Mouse (Mus musculus): ENCODE data around the gene Dlgap1. TPM values are rescaled to one million over a fixed set of nuclear protein-coding genes. Genes with fewer than 3 reads are reported as not detected.
A peak's percentile ranks its signal among the peaks of the same experiment; 100 is the strongest.

Dlgap1 gene
- total RNA-seq, 2 experiments from 2014 or later: 0.05 to 0.22 TPM

DNA sequence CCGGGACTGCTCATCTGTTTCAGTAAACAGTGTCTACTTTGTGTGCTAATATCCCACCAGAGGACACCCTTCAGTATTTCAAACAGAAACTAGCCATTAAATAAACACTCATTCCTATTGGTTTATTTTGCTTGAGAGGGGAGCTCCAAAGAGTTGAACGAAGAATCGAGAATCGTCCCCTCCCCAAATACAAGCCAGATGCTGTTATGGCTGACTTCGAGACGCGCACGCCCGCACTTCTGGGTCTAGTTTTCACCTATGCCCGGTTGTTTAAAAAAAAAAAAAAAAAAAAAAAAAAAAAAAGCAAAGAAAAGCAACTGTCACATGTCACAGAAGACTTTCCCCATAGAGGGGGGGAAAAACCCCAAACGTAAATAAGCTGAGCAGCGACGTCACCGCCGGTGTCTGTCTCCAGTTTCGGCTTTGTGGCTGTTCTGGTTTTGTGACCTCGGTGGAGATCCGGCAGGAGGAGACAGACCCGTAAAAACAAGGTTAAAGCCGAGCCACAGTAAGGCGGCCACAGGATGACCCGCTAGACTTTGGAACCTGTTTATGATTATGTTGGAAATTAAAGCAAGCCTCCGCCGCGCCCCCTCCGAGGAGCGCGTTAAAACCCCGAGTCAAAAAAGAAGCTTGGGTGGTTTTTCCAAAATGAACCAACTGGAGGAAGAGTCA, 883.3 kb downstream of the Dlgap1 start:
- intact Hi-C loops (cut with DNase I): loop anchor here (5.0 kb wide), 1 partner anchor 95 kb away; no protein-coding TSS in a partner anchor
- Histone ChIP-seq H3K27ac (peak overlapping the region; percentile 90), H3K4me3 (peak overlapping the region; percentile 94)
- no peak for TF ChIP-seq CTCF (IDR thresholded peaks at IDR 0.05)
- DNase-seq: peak; percentile 71

DNA sequence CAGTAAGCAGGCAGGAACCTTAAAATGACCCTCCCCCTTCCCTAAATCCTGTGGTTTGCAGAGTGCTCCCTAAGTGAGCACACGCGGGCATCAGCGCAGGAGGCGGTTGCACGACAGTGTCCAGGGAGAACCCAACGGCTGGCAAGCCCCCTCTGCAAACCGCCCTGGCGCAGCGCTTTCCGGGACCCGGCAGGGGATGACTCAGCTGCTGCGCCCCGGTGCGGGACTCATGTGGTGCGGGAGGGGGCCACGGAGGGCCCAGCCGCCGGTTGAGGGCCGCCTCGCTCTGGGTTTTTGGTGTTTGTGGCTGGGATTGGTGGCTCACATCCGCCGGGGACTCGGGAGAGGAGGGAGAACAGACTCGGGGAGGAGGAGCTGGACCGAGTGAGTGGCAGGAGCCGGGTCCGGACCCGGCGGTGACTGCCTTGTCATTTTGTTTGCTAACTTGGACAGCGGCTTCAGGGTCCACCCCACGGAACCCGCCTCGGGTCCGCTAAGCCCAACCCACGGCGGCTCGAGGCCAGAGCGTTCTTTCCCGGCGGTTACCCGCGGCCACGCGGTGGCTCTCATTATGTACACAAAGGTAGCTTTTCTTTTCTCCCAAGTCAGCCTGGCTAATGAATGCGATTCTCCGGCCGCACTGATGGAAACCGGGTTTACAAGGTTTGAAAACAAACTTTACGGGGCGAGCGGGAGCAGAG, 884.0 kb downstream of the Dlgap1 start:
- peak; percentile 92 for DNase-seq
- intact Hi-C loops (cut with DNase I): loop anchor here (5.0 kb wide), 1 partner anchor 96 kb away; no protein-coding TSS in a partner anchor
- Histone ChIP-seq H3K27ac (peak overlapping the region; percentile 90), H3K4me3 (peak overlapping the region; percentile 94)
- no peak for TF ChIP-seq CTCF (IDR thresholded peaks at IDR 0.05)

DNA sequence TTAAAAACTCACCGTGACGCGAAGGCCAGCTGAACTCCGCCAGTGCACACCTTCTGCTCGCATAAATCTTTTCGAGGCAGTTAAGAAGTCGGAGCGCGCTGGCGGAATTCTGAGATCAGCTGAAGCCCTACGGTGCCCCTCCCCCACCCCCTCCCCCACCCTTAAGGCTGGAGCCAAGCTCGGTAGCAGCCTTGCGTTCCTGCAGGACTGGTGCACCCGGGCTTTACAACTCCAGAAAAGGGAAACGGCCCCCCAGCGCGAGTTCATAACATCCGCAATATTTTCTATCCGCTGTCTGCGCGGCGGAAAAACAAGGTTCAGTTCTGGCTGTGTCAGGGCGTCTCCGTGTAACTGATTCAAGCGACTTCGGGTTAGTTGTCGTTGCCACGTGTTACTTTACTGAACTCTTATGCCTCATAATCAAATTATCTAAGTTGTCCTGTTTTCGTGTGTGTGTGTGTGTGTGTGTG, 884.6 kb downstream of the Dlgap1 start, which contains the start of gene Tgif1:
Tgif1 (minus strand) TSS at position 111 of the 470 bp plus-strand sequence.
- intact Hi-C loops (cut with DNase I): loop anchor here (5.0 kb wide), 1 partner anchor 96 kb away; no protein-coding TSS in a partner anchor
- TF ChIP-seq CTCF (IDR thresholded peaks at IDR 0.05): no peak
- H3K4me3 ChIP-seq: peak within 1 kb of the TSS; percentile 94
- peak within 1 kb of the TSS; percentile 90 for H3K27ac ChIP-seq
- DNase-seq: peak; percentile 79

DNA sequence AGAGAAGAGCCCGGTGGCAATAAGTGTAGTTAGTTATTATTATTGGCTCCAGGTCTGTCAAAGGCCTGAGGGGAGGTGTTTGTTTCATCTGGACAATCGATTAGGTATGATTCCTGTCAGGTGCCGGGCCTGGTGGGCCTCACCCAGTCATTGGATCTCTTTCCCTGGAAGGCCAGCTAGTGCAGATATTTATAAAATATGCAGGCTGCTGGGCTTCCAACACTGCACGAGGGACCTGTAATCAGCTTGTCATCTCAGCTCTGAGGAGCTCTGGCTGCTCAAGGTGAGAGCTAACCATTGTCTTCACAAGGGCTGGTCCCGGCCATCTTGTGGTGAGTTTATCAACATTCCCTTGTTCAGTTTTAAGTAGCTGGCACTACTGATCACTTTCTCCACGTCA, 885.1 kb downstream of the Dlgap1 start:
- Histone ChIP-seq H3K27ac (peak overlapping the region; percentile 90), H3K4me3 (peak overlapping the region; percentile 94)
- peak; percentile 31 for DNase-seq
- TF ChIP-seq CTCF (IDR thresholded peaks at IDR 0.05): no peak
- intact Hi-C loops (cut with DNase I): loop anchor here (5.0 kb wide), 1 partner anchor 97 kb away; no protein-coding TSS in a partner anchor

DNA sequence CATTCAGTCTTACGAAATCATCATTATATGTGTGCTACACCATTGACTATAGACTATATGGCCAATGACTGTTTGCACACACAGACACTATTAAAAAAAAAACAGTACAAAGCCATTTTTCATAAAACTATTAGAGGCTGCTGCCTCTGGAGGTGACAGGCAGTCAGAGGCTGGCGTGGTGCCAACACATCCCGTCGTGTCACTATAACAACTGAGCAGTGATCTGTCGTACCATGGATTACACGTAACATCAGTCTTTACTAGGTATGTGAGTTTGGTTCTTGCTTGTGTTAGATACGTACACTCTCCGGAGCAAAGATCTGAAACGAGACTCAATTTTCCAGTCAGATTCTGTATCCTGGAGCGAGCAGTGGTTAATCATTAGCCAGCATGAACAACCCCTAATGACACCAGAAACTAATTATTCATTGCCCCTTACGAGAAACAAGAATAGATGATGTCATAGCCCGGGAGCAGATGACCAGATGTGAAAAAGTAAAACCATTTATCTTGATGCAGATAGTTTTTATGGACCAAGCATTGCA, 888.1 kb downstream of the Dlgap1 start:
- intact Hi-C loops (cut with DNase I): no loop called here
- no peak overlapping the region for H3K4me3 ChIP-seq
- no peak for TF ChIP-seq CTCF (IDR thresholded peaks at IDR 0.05)
- H3K27ac ChIP-seq: no peak overlapping the region
- peak; percentile 37 for DNase-seq

DNA sequence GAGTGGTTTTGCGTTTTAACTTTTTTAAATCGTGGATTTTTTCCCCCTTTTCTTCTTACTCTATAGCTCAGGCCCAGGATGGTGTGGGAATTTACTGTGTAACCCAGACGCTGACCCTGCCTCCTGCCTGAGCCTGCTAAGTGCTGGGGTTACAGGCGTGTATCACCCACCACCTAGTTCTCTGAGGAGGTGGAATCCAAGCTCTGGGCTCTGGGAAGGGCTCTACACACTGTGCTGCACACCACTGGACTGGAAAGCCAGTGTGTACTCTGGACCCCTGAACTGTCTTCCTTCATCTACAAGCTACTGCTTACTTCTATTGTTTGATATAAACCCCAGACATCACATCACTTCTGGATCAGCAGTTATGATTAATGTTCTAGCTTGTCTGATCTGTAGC, 889.9 kb downstream of the Dlgap1 start:
- Histone ChIP-seq H3K27ac (no peak overlapping the region), H3K4me3 (no peak overlapping the region)
- no peak for TF ChIP-seq CTCF (IDR thresholded peaks at IDR 0.05)
- no peak for DNase-seq
- intact Hi-C loops (cut with DNase I): no loop called here

DNA sequence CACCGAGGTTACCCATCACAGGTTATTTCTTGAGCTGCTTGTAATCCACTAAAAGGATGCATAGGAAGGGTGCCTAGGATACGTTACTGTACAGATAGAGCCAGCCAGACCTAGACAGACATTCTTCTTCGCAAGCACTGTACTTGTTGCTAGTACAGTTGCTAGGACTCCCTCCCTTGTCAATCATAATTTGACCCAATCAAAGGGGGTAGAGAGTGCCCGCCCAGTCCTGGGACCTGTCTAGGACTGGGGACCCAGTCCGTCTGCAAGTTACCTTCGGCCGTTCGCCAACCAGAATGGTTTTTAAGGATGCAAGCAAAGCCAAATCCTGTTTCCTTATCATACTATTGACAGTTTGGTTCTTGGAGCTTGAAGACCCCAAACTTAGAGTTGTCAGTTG, 895.2 kb downstream of the Dlgap1 start:
- DNase-seq: no peak
- intact Hi-C loops (cut with DNase I): no loop called here
- no peak overlapping the region for H3K27ac ChIP-seq
- H3K4me3 ChIP-seq: no peak overlapping the region
- TF ChIP-seq CTCF (IDR thresholded peaks at IDR 0.05): no peak

DNA sequence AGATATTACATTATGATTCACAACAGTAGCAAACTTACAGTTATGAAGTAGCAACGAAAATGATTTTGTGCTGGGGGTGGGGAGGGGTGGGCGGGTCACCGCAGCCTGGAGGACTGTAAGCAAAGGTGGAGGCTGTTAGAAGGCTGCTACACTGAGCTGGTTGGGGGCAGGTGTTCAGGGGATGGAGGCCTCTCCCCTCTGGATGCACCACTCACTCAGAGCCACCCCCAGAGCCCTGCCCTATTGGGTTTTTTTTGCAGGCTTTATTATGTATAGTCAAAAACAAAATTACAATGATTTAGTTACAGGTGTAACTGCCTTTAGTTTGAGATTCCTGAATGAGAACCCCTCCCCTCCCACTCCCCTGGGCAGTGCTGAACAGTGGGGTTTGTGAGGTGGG, 895.8 kb downstream of the Dlgap1 start:
- Histone ChIP-seq H3K4me3 (no peak overlapping the region), H3K27ac (no peak overlapping the region)
- no peak for DNase-seq
- no peak for TF ChIP-seq CTCF (IDR thresholded peaks at IDR 0.05)
- intact Hi-C loops (cut with DNase I): no loop called here

DNA sequence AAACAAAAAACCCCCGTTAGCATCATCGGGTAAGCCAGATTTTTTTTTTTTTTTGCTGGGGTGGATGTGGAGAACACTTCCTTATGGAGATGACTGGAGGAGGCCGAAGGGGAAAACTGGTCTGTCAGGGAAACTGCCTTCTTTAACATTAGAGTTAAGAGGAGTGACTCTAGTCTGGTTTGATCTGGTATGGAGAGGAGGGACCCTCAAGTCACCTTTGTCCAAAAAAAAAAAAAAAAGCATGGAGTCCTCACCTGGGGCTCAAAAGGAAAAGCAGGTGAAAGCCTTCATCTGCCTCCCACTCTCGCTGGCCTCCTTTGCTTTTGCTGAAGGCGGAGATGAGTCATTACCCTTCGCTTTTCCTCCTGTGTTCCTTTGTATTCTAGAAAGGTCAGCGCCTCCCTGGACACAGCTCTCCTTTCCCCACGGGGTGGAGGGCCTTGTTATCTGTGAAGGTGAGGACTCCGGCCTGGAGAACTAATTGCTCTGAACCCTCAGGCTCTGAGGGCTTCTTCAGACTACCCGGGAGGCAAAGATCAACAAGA, 896.3 kb downstream of the Dlgap1 start:
- H3K27ac ChIP-seq: no peak overlapping the region

DNA sequence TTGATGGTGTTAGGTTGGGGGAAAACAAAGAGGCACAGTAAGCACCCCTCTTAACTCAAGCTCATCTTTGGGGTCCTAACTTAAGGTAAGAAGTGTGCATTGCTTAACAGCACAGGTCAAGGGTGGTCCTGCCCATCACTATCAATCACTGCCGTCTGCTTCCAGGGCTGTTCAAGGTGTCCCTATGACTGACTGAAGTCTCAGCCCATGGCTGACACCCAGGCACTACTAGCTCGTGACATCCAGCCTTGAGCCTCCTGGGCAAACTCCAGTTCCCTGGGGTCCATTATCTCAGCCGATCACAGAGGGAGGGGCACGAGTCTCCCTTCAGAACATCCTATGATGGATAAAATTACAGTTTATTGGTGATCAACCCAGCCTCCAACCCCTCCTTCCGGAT, 897.2 kb downstream of the Dlgap1 start:
- Histone ChIP-seq H3K4me3 (no peak overlapping the region), H3K27ac (no peak overlapping the region)
- no peak for TF ChIP-seq CTCF (IDR thresholded peaks at IDR 0.05)
- intact Hi-C loops (cut with DNase I): no loop called here
- no peak for DNase-seq

More for the DNA sequence above, 896.3 kb downstream of the Dlgap1 start:
- no peak for DNase-seq
- intact Hi-C loops (cut with DNase I): no loop called here
- no peak for TF ChIP-seq CTCF (IDR thresholded peaks at IDR 0.05)
- H3K4me3 ChIP-seq: no peak overlapping the region

DNA sequence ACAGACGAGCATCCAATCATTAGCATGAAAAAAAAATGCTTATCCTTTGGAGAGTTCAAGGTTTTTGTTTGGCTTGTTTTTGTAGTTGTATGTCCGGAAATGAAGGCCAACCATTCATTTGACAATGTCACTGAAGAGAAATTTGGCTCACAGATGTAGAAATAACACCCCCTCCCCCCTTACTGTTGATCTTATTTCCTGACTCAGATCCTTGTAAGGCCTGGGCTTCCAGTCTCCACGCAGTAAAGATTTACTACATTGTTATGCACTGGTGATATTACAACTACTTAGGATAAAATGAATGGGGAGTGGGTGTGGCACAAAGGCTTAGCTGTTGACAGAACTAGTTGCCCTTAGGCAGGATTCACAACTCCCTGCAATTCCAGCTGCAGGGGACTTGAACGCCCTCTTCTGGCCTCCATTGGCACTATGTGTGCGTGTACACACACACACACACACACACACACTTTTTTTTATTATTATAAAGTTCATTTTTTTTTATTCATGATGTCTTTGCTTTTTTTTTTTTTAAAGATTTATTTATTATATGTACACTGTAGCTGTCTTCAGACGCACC, 897.8 kb downstream of the Dlgap1 start:
- Histone ChIP-seq H3K4me3 (no peak overlapping the region), H3K27ac (no peak overlapping the region)
- TF ChIP-seq CTCF (IDR thresholded peaks at IDR 0.05): no peak
- DNase-seq: no peak
- intact Hi-C loops (cut with DNase I): no loop called here

DNA sequence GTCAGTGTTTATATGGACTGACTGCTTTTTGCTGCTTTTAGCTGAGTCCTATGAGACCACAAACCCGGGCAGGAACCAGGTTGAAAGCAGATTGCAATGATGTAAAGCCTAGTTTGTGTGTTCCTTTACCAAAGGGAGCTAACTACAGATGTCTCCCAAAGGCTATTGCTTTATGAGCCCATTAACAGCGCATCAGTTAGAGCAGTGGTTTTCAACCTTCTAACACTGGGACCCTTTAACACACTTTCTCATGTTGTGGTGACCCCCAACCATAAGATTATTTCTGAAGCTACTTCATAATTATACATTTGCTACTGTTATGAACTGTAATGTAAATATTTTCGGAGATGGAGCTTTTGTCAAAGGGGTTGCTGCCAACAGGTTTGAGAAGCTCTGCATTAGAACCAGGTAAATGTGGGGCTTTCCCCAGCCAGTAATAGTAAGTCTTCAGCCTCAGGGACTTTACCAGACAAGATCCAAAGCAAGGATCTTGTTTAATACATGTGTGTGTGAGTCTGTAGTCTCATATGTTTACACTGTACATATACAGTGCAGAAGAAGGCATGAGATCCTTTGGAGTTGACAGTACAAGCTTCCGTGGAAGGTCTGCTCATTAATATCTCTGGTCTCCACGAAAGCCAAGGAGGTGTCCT, 899.8 kb downstream of the Dlgap1 start:
- intact Hi-C loops (cut with DNase I): no loop called here
- H3K4me3 ChIP-seq: no peak overlapping the region
- no peak for TF ChIP-seq CTCF (IDR thresholded peaks at IDR 0.05)
- no peak overlapping the region for H3K27ac ChIP-seq
- no peak for DNase-seq

Measured in gastrocnemius, adult 2 months (tissue).